8 mouse cellular contexts compared by ENCODE assay signal in genomic region chr16:92565708-92566107, GRCm38 (mm10).
DNase-seq lines count a peak whose midpoint lies in the region; ATAC-seq lines count a peak whose summit lies in the region.

No protein-coding gene starts in this region.

- H3K4me1 ChIP-seq in liver, embryonic 12.5 days, result peaks cover 6% of the 10 kb centered on the region
- peaks cover 4% of the 10 kb centered on the region; the same call in 1 of the 2 replicates for H3K4me1 ChIP-seq in limb, embryonic 11.5 days (ENCODE audit: control insufficient read depth, insufficient read depth, low read length)

- H3K4me3 ChIP-seq in liver, embryonic 12.5 days, result no peak overlapping the region
- H3K4me3 ChIP-seq in limb, embryonic 11.5 days (ENCODE audit: low read depth, low read length), result no peak overlapping the region

- peak; percentile 80 for DNase-seq in liver
- peak; percentile 90 for DNase-seq in embryo, embryonic 10 days (ENCODE audit: low spot score)
- DNase-seq in gastrocnemius, postnatal 10 days, result peak; percentile 89
- peak; percentile 53 to 85 for DNase-seq in kidney, adult 8-10 months
- peak; percentile 95 for DNase-seq in limb, embryonic 11.5 days (ENCODE audit: low spot score)
- peak; percentile 37 to 63 for DNase-seq in monocyte, adult 2 months (ENCODE audit: low read depth in 1 of 2, low spot score in 2 of 2)
- DNase-seq in spleen, postnatal 14 days (ENCODE audit: low spot score in 2 of 2), result peak; percentile 36 to 65

- no peak overlapping the region for H3K9ac ChIP-seq in liver, embryonic 12.5 days
- H3K9ac ChIP-seq in limb, embryonic 11.5 days (ENCODE audit: low read length), result no peak overlapping the region

- H3K27me3 ChIP-seq in liver, embryonic 12.5 days (replicated peaks), result peaks cover 23% of the 10 kb centered on the region
- no peaks in the 10 kb centered on the region for H3K27me3 ChIP-seq in limb, embryonic 11.5 days (ENCODE audit: control insufficient read depth, insufficient read depth, low read length)

- H3K27ac ChIP-seq in liver, embryonic 12.5 days, result no peak overlapping the region
- no peak overlapping the region for H3K27ac ChIP-seq in limb, embryonic 11.5 days (replicated peaks; ENCODE audit: low read depth, low read length)

- no peaks in the 10 kb centered on the region for H3K9me3 ChIP-seq in liver, embryonic 12.5 days (replicated peaks)
- no peaks in the 10 kb centered on the region for H3K9me3 ChIP-seq in limb, embryonic 11.5 days (ENCODE audit: control insufficient read depth, low read length)

- ATAC-seq in liver, embryonic 12.5 days, result no peak
- no peak for ATAC-seq in limb, embryonic 11.5 days (ENCODE audit: insufficient number of reproducible peaks, low FRiP score, low TSS enrichment, low read depth)

- H3K36me3 ChIP-seq in liver, embryonic 12.5 days, result no peaks in the 10 kb centered on the region
- H3K36me3 ChIP-seq in limb, embryonic 11.5 days (ENCODE audit: control insufficient read depth, insufficient read depth, low read length), result no peaks in the 10 kb centered on the region

- WGBS in liver, embryonic 12.5 days (ENCODE audit: insufficient replicate concordance), result 3% methylated on average over 6 of the region's 6 CpGs
- WGBS in limb, embryonic 11.5 days, result under 1% methylated on average over 6 of the region's 6 CpGs

- no peak overlapping the region for H3K4me2 ChIP-seq in liver, embryonic 12.5 days
- no peak overlapping the region for H3K4me2 ChIP-seq in limb, embryonic 11.5 days (ENCODE audit: low read depth, severe bottlenecking)
